Mouse (Mus musculus): ENCODE measurements around the gene Dock4. TPM values are rescaled to one million over a fixed set of nuclear protein-coding genes. Genes with fewer than 3 reads are reported as not detected.

The Dock4 gene
- polyA plus RNA-seq, 1 experiment from 2014 or later: 1.8 TPM

- Histone ChIP-seq H3K9ac (ENCODE audit: low read depth, low read length) (no peak overlapping the region), H3K27me3 (replicated peaks; ENCODE audit: control insufficient read depth, insufficient read depth, low read length) (no peaks in the 10 kb centered on the region), H3K4me2 (replicated peaks; ENCODE audit: low read depth) (no peak overlapping the region), H3K27ac (ENCODE audit: low read depth, low read length) (no peak overlapping the region), H3K36me3 (ENCODE audit: control insufficient read depth, insufficient read depth) (no peaks in the 10 kb centered on the region), H3K4me1 (replicated peaks; ENCODE audit: control insufficient read depth, insufficient read depth, low read length) (no peaks in the 10 kb centered on the region), H3K4me3 (ENCODE audit: low read depth, low read length) (no peak overlapping the region), H3K9me3 (ENCODE audit: control insufficient read depth) (no peaks in the 10 kb centered on the region)
- no peak for TF ChIP-seq CTCF (IDR thresholded peaks at IDR 0.05; ENCODE audit: low read depth)
- no peak for ATAC-seq
- 94% methylated on average over 2 of the region's 2 CpGs for WGBS
These were observed 66.6 kb downstream of the Dock4 start for GRCm38 (mm10) chr12:40512370-40512693.

GRCm38 (mm10) chr12:40512994-40513393, 67.2 kb downstream of the Dock4 start:
- Histone ChIP-seq H3K4me3 (ENCODE audit: low read depth, low read length) (no peak overlapping the region), H3K27ac (ENCODE audit: low read depth, low read length) (no peak overlapping the region), H3K27me3 (replicated peaks; ENCODE audit: control insufficient read depth, insufficient read depth, low read length) (no peaks in the 10 kb centered on the region), H3K9ac (ENCODE audit: low read depth, low read length) (no peak overlapping the region), H3K9me3 (ENCODE audit: control insufficient read depth) (no peaks in the 10 kb centered on the region), H3K4me1 (replicated peaks; ENCODE audit: control insufficient read depth, insufficient read depth, low read length) (no peaks in the 10 kb centered on the region), H3K4me2 (replicated peaks; ENCODE audit: low read depth) (no peak overlapping the region), H3K36me3 (ENCODE audit: control insufficient read depth, insufficient read depth) (no peaks in the 10 kb centered on the region)
- 84% methylated on average over 7 of the region's 7 CpGs for WGBS
- TF ChIP-seq CTCF (IDR thresholded peaks at IDR 0.05; ENCODE audit: low read depth): no peak
- ATAC-seq: no peak

GRCm38 (mm10) chr12:40514021-40514420, 68.3 kb downstream of the Dock4 start:
- Histone ChIP-seq H3K27me3 (replicated peaks; ENCODE audit: control insufficient read depth, insufficient read depth, low read length) (no peaks in the 10 kb centered on the region), H3K27ac (ENCODE audit: low read depth, low read length) (no peak overlapping the region), H3K4me2 (replicated peaks; ENCODE audit: low read depth) (no peak overlapping the region), H3K4me3 (ENCODE audit: low read depth, low read length) (no peak overlapping the region), H3K9me3 (ENCODE audit: control insufficient read depth) (no peaks in the 10 kb centered on the region), H3K36me3 (ENCODE audit: control insufficient read depth, insufficient read depth) (no peaks in the 10 kb centered on the region), H3K4me1 (replicated peaks; ENCODE audit: control insufficient read depth, insufficient read depth, low read length) (no peaks in the 10 kb centered on the region), H3K9ac (ENCODE audit: low read depth, low read length) (no peak overlapping the region)
- ATAC-seq: no peak
- no peak for TF ChIP-seq CTCF (IDR thresholded peaks at IDR 0.05; ENCODE audit: low read depth)
- 72% methylated on average over 6 of the region's 6 CpGs for WGBS

GRCm38 (mm10) chr12:40522468-40522867, 76.7 kb downstream of the Dock4 start:
- H3K9ac ChIP-seq (ENCODE audit: low read depth, low read length): no peak overlapping the region
- H3K9me3 ChIP-seq (ENCODE audit: control insufficient read depth): no peaks in the 10 kb centered on the region
- 87% methylated on average over 4 of the region's 4 CpGs for WGBS
- no peak for TF ChIP-seq CTCF (IDR thresholded peaks at IDR 0.05; ENCODE audit: low read depth)
- no peaks in the 10 kb centered on the region for H3K36me3 ChIP-seq (ENCODE audit: control insufficient read depth, insufficient read depth)
- no peak for ATAC-seq
- no peak overlapping the region for H3K4me3 ChIP-seq (ENCODE audit: low read depth, low read length)
- no peaks in the 10 kb centered on the region for H3K27me3 ChIP-seq (replicated peaks; ENCODE audit: control insufficient read depth, insufficient read depth, low read length)
- H3K4me1 ChIP-seq (replicated peaks; ENCODE audit: control insufficient read depth, insufficient read depth, low read length): no peaks in the 10 kb centered on the region
- H3K27ac ChIP-seq (ENCODE audit: low read depth, low read length): no peak overlapping the region
- no peak overlapping the region for H3K4me2 ChIP-seq (replicated peaks; ENCODE audit: low read depth)

GRCm38 (mm10) chr12:40523020-40523419, 77.3 kb downstream of the Dock4 start:
- 89% methylated on average over 4 of the region's 4 CpGs for WGBS
- TF ChIP-seq CTCF (IDR thresholded peaks at IDR 0.05; ENCODE audit: low read depth): no peak
- H3K27me3 ChIP-seq (replicated peaks; ENCODE audit: control insufficient read depth, insufficient read depth, low read length): no peaks in the 10 kb centered on the region
- H3K27ac ChIP-seq (ENCODE audit: low read depth, low read length): no peak overlapping the region
- no peak overlapping the region for H3K9ac ChIP-seq (ENCODE audit: low read depth, low read length)
- no peak overlapping the region for H3K4me3 ChIP-seq (ENCODE audit: low read depth, low read length)
- H3K9me3 ChIP-seq (ENCODE audit: control insufficient read depth): no peaks in the 10 kb centered on the region
- H3K4me2 ChIP-seq (replicated peaks; ENCODE audit: low read depth): no peak overlapping the region
- H3K36me3 ChIP-seq (ENCODE audit: control insufficient read depth, insufficient read depth): no peaks in the 10 kb centered on the region
- ATAC-seq: no peak
- H3K4me1 ChIP-seq (replicated peaks; ENCODE audit: control insufficient read depth, insufficient read depth, low read length): no peaks in the 10 kb centered on the region

- Histone ChIP-seq H3K9ac (ENCODE audit: low read depth, low read length) (no peak overlapping the region), H3K4me2 (replicated peaks; ENCODE audit: low read depth) (no peak overlapping the region), H3K27ac (ENCODE audit: low read depth, low read length) (no peak overlapping the region), H3K36me3 (ENCODE audit: control insufficient read depth, insufficient read depth) (no peaks in the 10 kb centered on the region), H3K27me3 (replicated peaks; ENCODE audit: control insufficient read depth, insufficient read depth, low read length) (no peaks in the 10 kb centered on the region), H3K9me3 (ENCODE audit: control insufficient read depth) (no peaks in the 10 kb centered on the region), H3K4me3 (ENCODE audit: low read depth, low read length) (no peak overlapping the region), H3K4me1 (replicated peaks; ENCODE audit: control insufficient read depth, insufficient read depth, low read length) (no peaks in the 10 kb centered on the region)
- no peak for TF ChIP-seq CTCF (IDR thresholded peaks at IDR 0.05; ENCODE audit: low read depth)
- WGBS: 75% methylated on average over 3 of the region's 3 CpGs
- ATAC-seq: no peak
These were observed 79.3 kb downstream of the Dock4 start for GRCm38 (mm10) chr12:40525045-40525444.
